Mouse (Mus musculus) liver, postnatal 0 days (tissue): ENCODE measurements around the gene Fbxl12. TPM values are rescaled to one million over a fixed set of nuclear protein-coding genes. Genes with fewer than 3 reads are reported as not detected.
A peak's percentile ranks its signal among the peaks of the same experiment; 100 is the strongest.

Experiments
- ATAC-seq: fragments of 200-750 bp; cut with Nextera tagmentation; 2 replicates; pipeline ENCODE4 v1.8.0; 2017; ENCODE audit warnings: mild to moderate bottlenecking, moderate library complexity
- DNase-seq: peaks from one replicate; pipeline ENCODE4 v3.0.0-alpha.2; 2016
- H3K27ac ChIP-seq: fragments of 300-500 bp; sonication (generic); 2 replicates; pipeline ENCODE4 v1.5.1; 2014; ENCODE audit warnings: antibody characterized with exemption, moderate library complexity, mild to moderate bottlenecking, low read depth
- H3K27me3 ChIP-seq: fragments of 300-500 bp; sonication (generic); 2 replicates; pipeline ENCODE4 v1.6.1; 2014; ENCODE audit warnings: low read length, control low read depth, mixed read lengths; ENCODE audit not compliant: insufficient read depth
- H3K36me3 ChIP-seq: fragments of 300-500 bp; sonication (generic); replicated peaks from 2 replicates; pipeline ENCODE4 v1.6.1; 2014; ENCODE audit warnings: mild to moderate bottlenecking, control low read depth, low read length, moderate library complexity, mixed read lengths; ENCODE audit not compliant: insufficient read depth
- H3K4me1 ChIP-seq: fragments of 300-500 bp; sonication (generic); 2 replicates; pipeline ENCODE4 v1.6.1; 2014; ENCODE audit warnings: antibody characterized with exemption, mild to moderate bottlenecking, control low read depth; ENCODE audit not compliant: insufficient read depth
- H3K4me2 ChIP-seq: fragments of 300-500 bp; sonication (generic); 2 replicates; pipeline ENCODE4 v1.6.1; 2014; ENCODE audit warnings: low read depth, mild to moderate bottlenecking, low read length, moderate library complexity, mixed read lengths
- H3K4me3 ChIP-seq: fragments of 300-500 bp; sonication (generic); 2 replicates; pipeline ENCODE4 v1.5.1; 2014; ENCODE audit warnings: low read depth, low read length
- H3K9ac ChIP-seq: fragments of 300-500 bp; sonication (generic); replicated peaks from 2 replicates; pipeline ENCODE4 v1.6.1; 2014; ENCODE audit warnings: mild to moderate bottlenecking, moderate library complexity
- H3K9me3 ChIP-seq: fragments of 300-500 bp; sonication (generic); 2 replicates; pipeline ENCODE4 v1.6.1; 2016; ENCODE audit warnings: mild to moderate bottlenecking, control low read depth, low read length, mixed read lengths
- CTCF ChIP-seq: sonication (generic); IDR thresholded peaks from 2 replicates; pipeline ENCODE4 v1.5.1; 2016; ENCODE audit warnings: antibody characterized with exemption, low read depth
- EP300 ChIP-seq: IDR thresholded peaks from 2 replicates; pipeline ENCODE4 v1.6.1; 2016; ENCODE audit warnings: antibody characterized with exemption, low read depth, mild to moderate bottlenecking
- WGBS: fragments of 180-500 bp; shearing (Covaris S2); extraction: QIAGEN DNeasy Blood & Tissue Kit; methylation state at CpG from one replicate; pipeline ENCODE4 v1.1.7; 2014; ENCODE audit not compliant: insufficient replicate concordance; 5-methylcytosine and 5-hydroxymethylcytosine counted together
- polyA plus RNA-seq: library from polyadenylated mRNA; unstranded; fragments of >200 nt; fragmentation: Nextera tagmentation; extraction: Ambion mirVana; gene quantifications from 2 replicates; pipeline ENCODE4 v1.2.1, GENCODE M21; 2015

Gene Fbxl12
- polyA plus RNA-seq, 1 experiment from 2014 or later: 7.1 TPM

- H3K27ac ChIP-seq: no peak overlapping the region
- no peaks in the 10 kb centered on the region for H3K4me1 ChIP-seq
- H3K36me3 ChIP-seq: peaks cover 23% of the 10 kb centered on the region
- no peaks in the 10 kb centered on the region for H3K27me3 ChIP-seq
- no peak overlapping the region for H3K4me3 ChIP-seq
- H3K9me3 ChIP-seq: no peaks in the 10 kb centered on the region
- no peak overlapping the region for H3K4me2 ChIP-seq
- peak; percentile 48 for ATAC-seq
- DNase-seq: no peak
- WGBS: 9% methylated on average over 7 of the region's 7 CpGs
- H3K9ac ChIP-seq: no peak overlapping the region
- no peak for TF ChIP-seq EP300
- TF ChIP-seq CTCF: no peak
Observed at GRCm38 (mm10) chr9:20666510-20667034, 22.0 kb upstream of the Fbxl12 start.

- Histone ChIP-seq H3K4me1 (no peaks in the 10 kb centered on the region), H3K36me3 (peaks cover 29% of the 10 kb centered on the region), H3K27ac (no peak overlapping the region), H3K9me3 (no peaks in the 10 kb centered on the region), H3K9ac (no peak overlapping the region), H3K27me3 (no peaks in the 10 kb centered on the region), H3K4me3 (no peak overlapping the region), H3K4me2 (no peak overlapping the region)
- ATAC-seq (no peak), DNase-seq (no peak)
- TF ChIP-seq EP300 (no peak), CTCF (no peak)
- WGBS: 48% methylated on average over 8 of the region's 8 CpGs
Observed at GRCm38 (mm10) chr9:20665925-20666324, 21.4 kb upstream of the Fbxl12 start.

- WGBS: 78% methylated on average over 5 of the region's 5 CpGs
- H3K4me1 ChIP-seq: no peaks in the 10 kb centered on the region
- peaks cover 33% of the 10 kb centered on the region for H3K36me3 ChIP-seq
- no peaks in the 10 kb centered on the region for H3K27me3 ChIP-seq
- TF ChIP-seq EP300: no peak
- TF ChIP-seq CTCF: no peak
- no peak overlapping the region for H3K27ac ChIP-seq
- ATAC-seq: no peak
- no peak overlapping the region for H3K9ac ChIP-seq
- H3K9me3 ChIP-seq: no peaks in the 10 kb centered on the region
- H3K4me3 ChIP-seq: no peak overlapping the region
- DNase-seq: no peak
- H3K4me2 ChIP-seq: no peak overlapping the region
Observed at GRCm38 (mm10) chr9:20664982-20665637, 20.5 kb upstream of the Fbxl12 start.

- Histone ChIP-seq H3K4me3 (no peak overlapping the region), H3K4me1 (no peaks in the 10 kb centered on the region), H3K27me3 (no peaks in the 10 kb centered on the region), H3K9me3 (no peaks in the 10 kb centered on the region), H3K36me3 (peaks cover 41% of the 10 kb centered on the region), H3K4me2 (no peak overlapping the region), H3K9ac (no peak overlapping the region), H3K27ac (no peak overlapping the region)
- ATAC-seq (no peak), DNase-seq (no peak)
- no peak for TF ChIP-seq CTCF
- TF ChIP-seq EP300: no peak
- 85% methylated on average over 2 of the region's 2 CpGs for WGBS
Observed at GRCm38 (mm10) chr9:20664366-20664765, 19.8 kb upstream of the Fbxl12 start.

GRCm38 (mm10) chr9:20663956-20664355 lies 19.4 kb upstream of the Fbxl12 start:
- no peak overlapping the region for H3K4me3 ChIP-seq
- no peaks in the 10 kb centered on the region for H3K27me3 ChIP-seq
- H3K9me3 ChIP-seq: no peaks in the 10 kb centered on the region
- H3K36me3 ChIP-seq: peaks cover 44% of the 10 kb centered on the region
- TF ChIP-seq CTCF: no peak
- no peak for TF ChIP-seq EP300
- WGBS: 88% methylated on average over 2 of the region's 2 CpGs
- DNase-seq (no peak), ATAC-seq (no peak)
- no peak overlapping the region for H3K4me2 ChIP-seq
- H3K27ac ChIP-seq: no peak overlapping the region
- H3K4me1 ChIP-seq: no peaks in the 10 kb centered on the region
- H3K9ac ChIP-seq: no peak overlapping the region

GRCm38 (mm10) chr9:20662874-20663273 lies 18.3 kb upstream of the Fbxl12 start:
- 94% methylated on average over 8 of the region's 8 CpGs for WGBS
- H3K36me3 ChIP-seq: peaks cover 51% of the 10 kb centered on the region
- TF ChIP-seq EP300: no peak
- TF ChIP-seq CTCF: no peak
- DNase-seq: no peak
- ATAC-seq: no peak
- no peak overlapping the region for H3K27ac ChIP-seq
- no peaks in the 10 kb centered on the region for H3K4me1 ChIP-seq
- H3K4me3 ChIP-seq: no peak overlapping the region
- H3K9ac ChIP-seq: no peak overlapping the region
- no peaks in the 10 kb centered on the region for H3K27me3 ChIP-seq
- H3K4me2 ChIP-seq: no peak overlapping the region
- H3K9me3 ChIP-seq: no peaks in the 10 kb centered on the region
